Mouse (Mus musculus) CD8-positive naive resting alpha-beta T cell, adult 2 months (primary cell): ENCODE data around the gene Ankub1.

Source experiments
- DNase-seq, 2 experiments: peaks; one replicate each; pipeline ENCODE4 v3.0.0; 2022; ENCODE audit warnings: low read depth in 2 of 2, low spot score in 2 of 2

Ankub1 gene

GRCm38 (mm10) chr3:57643191-57643590 lies 49.4 kb downstream of the Ankub1 start:
- DNase-seq, result no peak

DNA sequence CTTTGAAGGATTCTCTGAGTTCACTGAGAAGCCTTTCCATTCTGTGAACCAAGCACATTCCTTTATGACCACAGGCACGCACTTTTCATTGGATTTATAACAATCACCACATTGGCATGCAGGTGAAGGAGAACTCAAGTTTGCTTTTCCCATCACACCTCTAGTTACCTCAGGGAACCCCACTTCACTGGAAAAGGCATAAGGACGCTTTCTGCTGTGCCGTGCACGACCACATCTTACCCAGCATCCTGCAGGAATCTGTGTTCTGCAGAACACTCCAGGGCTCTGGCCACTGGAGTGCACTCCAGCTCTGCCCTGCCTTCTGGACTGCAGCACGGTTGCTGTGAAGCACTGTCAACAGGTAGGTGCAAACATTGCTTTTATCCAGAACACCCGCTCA lies 55.0 kb downstream of the Ankub1 start:
- no peak for DNase-seq

- no peak for DNase-seq
Measured at GRCm38 (mm10) chr3:57634763-57635487, 57.7 kb downstream of the Ankub1 start.

DNA sequence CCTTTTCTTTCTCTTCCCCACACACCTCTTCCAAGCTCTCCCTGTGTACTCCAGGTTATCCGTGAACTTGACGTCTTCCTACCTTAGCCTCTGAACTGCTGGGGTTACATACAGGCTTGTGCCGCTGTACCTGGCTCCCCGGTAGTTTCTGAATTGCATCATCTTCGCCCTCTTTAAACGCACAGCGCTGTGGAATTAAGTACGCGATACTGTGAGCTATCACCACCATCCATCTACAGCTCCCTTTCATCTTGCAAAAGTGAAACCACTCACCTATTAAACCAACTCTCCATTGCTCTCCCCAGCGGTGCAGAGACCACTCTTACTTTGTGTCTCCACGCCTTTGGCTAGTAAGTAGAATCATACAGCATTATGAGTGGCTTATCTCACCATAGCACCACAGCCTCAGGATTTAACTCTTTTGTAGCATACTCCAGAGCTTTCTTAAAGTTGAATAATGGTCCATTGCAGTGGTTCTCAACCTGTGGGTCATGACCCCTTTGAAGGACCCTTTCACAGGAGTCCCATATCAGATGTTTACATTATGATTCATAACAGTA lies 65.6 kb downstream of the Ankub1 start:
- no peak for DNase-seq

GRCm38 (mm10) chr3:57625275-57625997 lies 67.2 kb downstream of the Ankub1 start:
- DNase-seq, result peak; percentile 2 to 9

- no peak for DNase-seq
Measured at GRCm38 (mm10) chr3:57619718-57620117, 72.9 kb downstream of the Ankub1 start.

GRCm38 (mm10) chr3:57615652-57616051 lies 76.9 kb downstream of the Ankub1 start:
- no peak for DNase-seq

GRCm38 (mm10) chr3:57612430-57612997 lies 80.1 kb downstream of the Ankub1 start:
- no peak for DNase-seq

GRCm38 (mm10) chr3:57611776-57612175 lies 80.8 kb downstream of the Ankub1 start:
- DNase-seq, result no peak
